Mouse (Mus musculus): ENCODE results near the gene Serpina3n.

DNA sequence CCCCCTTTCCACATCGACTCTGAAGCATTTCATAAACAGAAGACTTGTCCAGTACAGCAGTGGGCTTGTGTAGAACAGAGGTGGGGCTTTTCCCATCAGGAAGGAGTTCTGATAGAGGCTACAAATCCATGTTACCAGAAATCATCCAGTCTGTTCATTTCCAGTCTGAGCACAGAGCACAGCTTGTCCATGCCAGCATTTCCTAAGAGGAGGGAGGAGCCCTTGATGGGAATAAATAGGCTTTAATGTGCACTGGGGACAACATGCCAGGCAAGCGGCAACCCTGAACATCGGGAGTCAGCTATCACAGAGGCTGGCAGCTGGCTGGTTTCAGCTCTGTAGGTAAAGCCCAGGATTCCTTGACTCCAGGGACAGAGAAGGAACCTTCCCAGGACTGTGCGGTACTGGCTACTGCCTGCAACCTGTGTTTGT lies at the start of gene Serpina3n:
- TF ChIP-seq CTCF (IDR thresholded peaks at IDR 0.05; ENCODE audit: extremely low read depth, insufficient read length, insufficient replicate concordance, low read depth, low read length): no peak
- no peak for TF ChIP-seq POLR2A (IDR thresholded peaks at IDR 0.05; ENCODE audit: low read depth, low read length)

Measured in small intestine, adult 2 months (tissue).